Mouse (Mus musculus) testis, adult 2 months (tissue): ENCODE measurements around the gene Phldb2.

Experiments
- CTCF ChIP-seq: fragments of 200-500 bp; IDR thresholded peaks from 2 replicates; pipeline ENCODE4 v1.5.1; 2012; ENCODE audit warnings: low read depth, mild to moderate bottlenecking, inconsistent platforms, low read length, moderate library complexity; ENCODE audit not compliant: control insufficient read depth, insufficient read depth, insufficient replicate concordance
- POLR2A ChIP-seq: fragments of 200-500 bp; IDR thresholded peaks from 2 replicates; pipeline ENCODE4 v1.6.1; 2012; ENCODE audit warnings: low read depth, mild to moderate bottlenecking, inconsistent platforms, low read length, moderate library complexity; ENCODE audit not compliant: control insufficient read depth

GRCm38 (mm10) chr16:45811788-45812187 is 141.6 kb downstream of the Phldb2 start:
- no peak for TF ChIP-seq POLR2A
- no peak for TF ChIP-seq CTCF
